Mouse (Mus musculus) cerebellum, adult 2 months (tissue): ENCODE data around the gene 1700088E04Rik.

Experiments used
- CTCF ChIP-seq: fragments of 200-500 bp; IDR thresholded peaks from 2 replicates; pipeline ENCODE4 v1.5.1; 2011; ENCODE audit warnings: low read depth, mild to moderate bottlenecking, control low read depth, low read length, moderate library complexity, borderline replicate concordance; ENCODE audit not compliant: insufficient read depth
- POLR2A ChIP-seq: fragments of 200-500 bp; IDR thresholded peaks from 2 replicates; pipeline ENCODE4 v1.6.1; 2011; ENCODE audit warnings: low read length, control low read depth, borderline replicate concordance; ENCODE audit not compliant: insufficient read depth

DNA sequence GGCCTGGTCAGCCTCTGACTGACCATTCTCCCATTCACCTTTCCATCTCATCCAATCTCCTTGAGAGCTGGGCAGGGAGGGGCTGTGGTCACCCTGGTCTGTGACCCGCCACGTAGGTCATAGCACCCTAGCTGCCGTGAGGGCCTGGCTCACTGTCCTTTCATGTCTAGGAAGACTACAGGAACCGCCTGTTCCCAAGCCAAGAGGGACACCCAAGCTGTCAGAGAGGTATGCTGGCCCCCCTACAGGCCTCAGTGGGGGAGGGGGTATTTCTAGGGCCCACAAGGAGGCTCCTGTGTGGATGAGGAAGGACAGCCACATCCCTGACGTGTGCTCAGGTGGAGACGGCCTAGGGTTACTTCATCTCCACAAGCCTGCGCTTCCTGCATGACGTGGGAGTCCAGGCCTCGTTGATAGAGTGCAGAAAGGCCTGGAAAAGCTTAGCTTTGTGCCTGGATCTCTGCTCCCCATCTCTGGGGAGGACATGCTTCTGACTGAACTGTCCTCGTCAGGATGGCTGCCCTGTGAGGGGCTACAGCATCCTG lies 16.6 kb downstream of the 1700088E04Rik start:
- TF ChIP-seq CTCF, result no peak
- TF ChIP-seq POLR2A, result no peak
